In genomic region chr17:29341591-29342003, GRCm38 (mm10) we compare ENCODE assay signal across 8 mouse cellular contexts. TPM values are rescaled to one million over a fixed set of nuclear protein-coding genes. Genes with fewer than 3 reads are reported as not detected.
DNase-seq lines count a peak whose midpoint lies in the region; ATAC-seq and TF ChIP-seq lines count a peak whose summit lies in the region.

No protein-coding gene starts in this region.

- no peaks in the 10 kb centered on the region for H3K27me3 ChIP-seq in testis, adult 2 months (ENCODE audit: control insufficient read depth, insufficient read depth, low read length)
- no peaks in the 10 kb centered on the region for H3K27me3 ChIP-seq in embryonic facial prominence, embryonic 14.5 days (replicated peaks; ENCODE audit: control insufficient read depth, insufficient read depth, low read length)
- H3K27me3 ChIP-seq in hindbrain, embryonic 12.5 days, result no peaks in the 10 kb centered on the region
- H3K27me3 ChIP-seq in limb, embryonic 15.5 days, result no peaks in the 10 kb centered on the region

- H3K36me3 ChIP-seq in testis, adult 2 months (ENCODE audit: control insufficient read depth, insufficient read depth, low read length), result no peaks in the 10 kb centered on the region
- H3K36me3 ChIP-seq in embryonic facial prominence, embryonic 14.5 days (ENCODE audit: control insufficient read depth, insufficient read depth, low read length), result peaks cover 68% of the 10 kb centered on the region
- peaks cover 53% of the 10 kb centered on the region for H3K36me3 ChIP-seq in hindbrain, embryonic 12.5 days
- H3K36me3 ChIP-seq in limb, embryonic 15.5 days, result peaks cover 65% of the 10 kb centered on the region

- H3K27ac ChIP-seq in testis, adult 2 months (ENCODE audit: control insufficient read depth, insufficient read depth, low read depth, low read length), result peak overlapping the region; percentile 40; the same call in 1 of the 2 replicates
- peak overlapping the region; percentile 86 for H3K27ac ChIP-seq in embryonic facial prominence, embryonic 14.5 days (replicated peaks; ENCODE audit: low read depth, low read length)
- peak overlapping the region; percentile 71 for H3K27ac ChIP-seq in hindbrain, embryonic 12.5 days
- H3K27ac ChIP-seq in limb, embryonic 15.5 days, result peak overlapping the region; percentile 86

- H3K4me1 ChIP-seq in testis, adult 2 months (ENCODE audit: control insufficient read depth, insufficient read depth, low read length), result peaks cover 22% of the 10 kb centered on the region
- peaks cover 21% of the 10 kb centered on the region for H3K4me1 ChIP-seq in embryonic facial prominence, embryonic 14.5 days (ENCODE audit: control insufficient read depth, insufficient read depth, low read length)
- H3K4me1 ChIP-seq in hindbrain, embryonic 12.5 days, result peaks cover 40% of the 10 kb centered on the region
- peaks cover 66% of the 10 kb centered on the region for H3K4me1 ChIP-seq in limb, embryonic 15.5 days

- TF ChIP-seq POLR2A in testis, adult 2 months (IDR thresholded peaks at IDR 0.05; ENCODE audit: control insufficient read depth, low read depth, low read length), result no peak

- DNase-seq in testis, postnatal 14 days (ENCODE audit: low spot score), result no peak
- peak; percentile 57 for DNase-seq in embryonic facial prominence, embryonic 14.5 days (ENCODE audit: low spot score)
- no peak for DNase-seq in left cerebral cortex, adult 8-10 months (ENCODE audit: low spot score in 2 of 2)
- no peak for DNase-seq in cerebellum, postnatal 4 days (ENCODE audit: low spot score in 2 of 2)

- no peak overlapping the region for H3K4me3 ChIP-seq in testis, adult 2 months (ENCODE audit: control insufficient read depth, low read depth, low read length)
- no peak overlapping the region for H3K4me3 ChIP-seq in embryonic facial prominence, embryonic 14.5 days (ENCODE audit: low read depth, low read length)
- H3K4me3 ChIP-seq in hindbrain, embryonic 12.5 days, result no peak overlapping the region
- H3K4me3 ChIP-seq in limb, embryonic 15.5 days, result no peak overlapping the region

- H3K4me2 ChIP-seq in embryonic facial prominence, embryonic 14.5 days (ENCODE audit: low read depth, low read length), result peak overlapping the region; percentile 28; the same call in 1 of the 2 replicates
- peak overlapping the region; percentile 19; the same call in 1 of the 2 replicates for H3K4me2 ChIP-seq in hindbrain, embryonic 12.5 days (replicated peaks)
- peak overlapping the region; percentile 32 for H3K4me2 ChIP-seq in limb, embryonic 15.5 days

- 10% methylated on average over 8 of the region's 9 CpGs for WGBS in embryonic facial prominence, embryonic 14.5 days
- 20% methylated on average over 9 of the region's 9 CpGs for WGBS in hindbrain, embryonic 12.5 days
- 26% methylated on average over 9 of the region's 9 CpGs for WGBS in limb, embryonic 15.5 days

- no peak for TF ChIP-seq CTCF in testis, adult 2 months (IDR thresholded peaks at IDR 0.05; ENCODE audit: control insufficient read depth, insufficient read depth, insufficient replicate concordance, low read depth, low read length)

- H3K9ac ChIP-seq in embryonic facial prominence, embryonic 14.5 days (ENCODE audit: low read depth, low read length), result peak overlapping the region; percentile 45
- no peak overlapping the region for H3K9ac ChIP-seq in hindbrain, embryonic 12.5 days
- H3K9ac ChIP-seq in limb, embryonic 15.5 days, result no peak overlapping the region

- peak; percentile 30 for ATAC-seq in embryonic facial prominence, embryonic 14.5 days (ENCODE audit: low read depth)
- peak; percentile 42 for ATAC-seq in hindbrain, embryonic 12.5 days (ENCODE audit: low FRiP score)
- ATAC-seq in limb, embryonic 15.5 days (ENCODE audit: insufficient number of reproducible peaks, low FRiP score, low TSS enrichment, low read depth), result no peak; the same call in 1 of the 2 replicates
- ATAC-seq in monocyte, adult 5-6 weeks (replicated peaks; ENCODE audit: insufficient number of reproducible peaks, low FRiP score, low TSS enrichment, poor library complexity, severe bottlenecking), result peak; percentile 44

- no peaks in the 10 kb centered on the region for H3K9me3 ChIP-seq in embryonic facial prominence, embryonic 14.5 days (ENCODE audit: control insufficient read depth, low read length)
- no peaks in the 10 kb centered on the region for H3K9me3 ChIP-seq in hindbrain, embryonic 12.5 days (replicated peaks)
- no peaks in the 10 kb centered on the region for H3K9me3 ChIP-seq in limb, embryonic 15.5 days

RNA-seq across cellular contexts. Expression of gene Mtch1, which starts 6.1 kb away (rescaled TPM):
- polyA plus RNA-seq in testis, adult 2 months (2012; rRNA removed), result 43.5 and 46.5 TPM in 2 replicates
- polyA plus RNA-seq in embryonic facial prominence, embryonic 14.5 days (2014; fragmentation: Nextera tagmentation; extraction: Ambion mirVana), result 396 and 441 TPM in 2 replicates
- polyA plus RNA-seq in hindbrain, embryonic 12.5 days (2016; fragmentation: Nextera tagmentation; extraction: Ambion mirVana), result 438 and 466 TPM in 2 replicates
- 267 and 334 TPM in 2 replicates for polyA plus RNA-seq in limb, embryonic 15.5 days (2015; fragmentation: Nextera tagmentation; extraction: Ambion mirVana)
- total RNA-seq in monocyte, adult 5-6 weeks (2017), result 56.3 to 71.0 TPM (median 67.0 TPM) in 3 replicates
- total RNA-seq in left cerebral cortex, adult 8-10 months (2022), result 100 to 1,000 TPM; 565 to 601 (median 593) TPM

RNA-seq across cellular contexts. Expression of gene Fgd2, which starts 19.1 kb away (rescaled TPM):
- polyA plus RNA-seq in testis, adult 2 months (2012; rRNA removed), result 33.4 and 38.3 TPM in 2 replicates
- 10.5 and 12.7 TPM in 2 replicates for polyA plus RNA-seq in embryonic facial prominence, embryonic 14.5 days (2014; fragmentation: Nextera tagmentation; extraction: Ambion mirVana)
- polyA plus RNA-seq in hindbrain, embryonic 12.5 days (2016; fragmentation: Nextera tagmentation; extraction: Ambion mirVana), result 4.3 and 7.0 TPM in 2 replicates
- 8.5 and 9.7 TPM in 2 replicates for polyA plus RNA-seq in limb, embryonic 15.5 days (2015; fragmentation: Nextera tagmentation; extraction: Ambion mirVana)
- 76.8 to 91.0 TPM (median 79.1 TPM) in 3 replicates for total RNA-seq in monocyte, adult 5-6 weeks (2017)
- 1 to 10 TPM; 7.5 to 7.9 (median 7.6) TPM for total RNA-seq in left cerebral cortex, adult 8-10 months (2022)

RNA-seq across cellular contexts. Expression of gene Pi16, which starts 24.1 kb away (rescaled TPM):
- polyA plus RNA-seq in testis, adult 2 months (2012; rRNA removed), result 4.3 and 5.9 TPM in 2 replicates
- 1.8 and 3.0 TPM in 2 replicates for polyA plus RNA-seq in embryonic facial prominence, embryonic 14.5 days (2014; fragmentation: Nextera tagmentation; extraction: Ambion mirVana)
- polyA plus RNA-seq in hindbrain, embryonic 12.5 days (2016; fragmentation: Nextera tagmentation; extraction: Ambion mirVana), result 0.97 and 1.2 TPM in 2 replicates
- 6.5 and 8.0 TPM in 2 replicates for polyA plus RNA-seq in limb, embryonic 15.5 days (2015; fragmentation: Nextera tagmentation; extraction: Ambion mirVana)
- 16.9 to 37.3 TPM (median 22.0 TPM) in 3 replicates for total RNA-seq in monocyte, adult 5-6 weeks (2017)
- 1 to 10 TPM; 1.2 to 1.6 (median 1.4) TPM for total RNA-seq in left cerebral cortex, adult 8-10 months (2022)
